Mouse (Mus musculus): ENCODE data around the gene Dctd. TPM values are rescaled to one million over a fixed set of nuclear protein-coding genes. Genes with fewer than 3 reads are reported as not detected.

Gene Dctd
- polyA plus RNA-seq, 1 experiment = not detected

DNA sequence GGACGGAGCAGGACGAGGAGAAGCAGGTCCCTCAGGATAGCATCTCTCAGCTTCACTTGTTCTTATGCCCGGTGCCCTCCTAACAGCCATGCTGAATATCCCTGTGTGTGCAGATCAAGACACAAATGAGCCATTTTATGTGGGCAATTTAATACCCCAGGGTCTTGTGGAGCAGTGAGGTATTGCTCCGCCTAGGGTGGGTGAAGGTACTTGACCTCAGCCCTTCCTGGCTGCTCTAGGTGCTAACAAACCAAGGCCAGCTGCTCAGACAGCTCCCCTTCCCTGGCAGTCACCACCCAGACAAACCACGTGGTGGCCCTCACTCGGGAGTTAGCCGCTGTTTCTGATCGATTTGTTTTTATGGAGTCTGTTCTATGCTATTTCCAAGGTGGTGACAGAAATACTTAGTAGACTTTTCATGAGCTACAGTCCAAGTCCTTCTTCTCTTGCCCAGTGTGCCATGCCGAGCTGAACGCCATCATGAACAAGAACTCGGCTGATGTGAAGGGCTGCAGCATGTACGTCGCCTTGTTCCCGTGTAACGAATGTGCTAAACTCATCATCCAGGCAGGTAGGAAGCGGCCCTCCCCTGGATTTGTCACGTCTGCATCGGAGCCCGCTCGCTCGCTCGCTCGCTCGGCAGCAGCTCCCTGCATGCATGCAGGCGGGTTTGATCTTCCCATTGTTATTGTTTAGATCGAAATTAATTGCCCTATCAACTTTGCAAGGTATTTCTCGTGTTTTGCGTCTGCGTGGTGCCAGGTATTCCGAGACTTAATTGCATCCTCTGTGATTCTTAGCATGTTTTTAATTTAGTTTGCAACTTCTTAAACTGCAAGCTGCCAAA lies 38.1 kb downstream of the Dctd start:
- no peak for TF ChIP-seq POLR2A (IDR thresholded peaks at IDR 0.05; ENCODE audit: insufficient read depth, low read depth, low read length)
- no peak for TF ChIP-seq CTCF (IDR thresholded peaks at IDR 0.05; ENCODE audit: insufficient read depth, low read depth, low read length)
- whole genome bisulfite sequencing = 81% methylated on average over 30 of the region's 30 CpGs
- no peak overlapping the region for H3K4me3 ChIP-seq (ENCODE audit: insufficient read depth, low read depth, low read length)

DNA sequence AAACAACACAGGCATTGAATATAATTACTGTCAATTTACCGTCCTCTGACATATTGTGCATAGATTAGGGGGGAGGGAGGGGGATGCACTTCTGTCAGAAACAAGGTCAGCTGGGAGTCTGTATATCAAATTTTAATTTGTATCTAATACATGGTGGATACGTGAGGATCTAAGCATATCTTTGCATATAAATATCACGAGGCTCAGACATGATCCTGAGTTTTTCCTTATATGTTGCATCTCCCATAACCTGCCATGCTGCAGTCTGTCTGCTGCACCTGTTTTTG lies 38.7 kb downstream of the Dctd start:
- Histone ChIP-seq H3K4me1 (ENCODE audit: control insufficient read depth, insufficient read depth, low read length) (no peaks in the 10 kb centered on the region), H3K4me3 (ENCODE audit: insufficient read depth, low read depth, low read length) (no peak overlapping the region), H3K27ac (ENCODE audit: insufficient read depth, low read depth, low read length) (no peak overlapping the region)
- TF ChIP-seq CTCF (IDR thresholded peaks at IDR 0.05; ENCODE audit: insufficient read depth, low read depth, low read length) (no peak), POLR2A (IDR thresholded peaks at IDR 0.05; ENCODE audit: insufficient read depth, low read depth, low read length) (no peak)
- 75% methylated on average over 3 of the region's 3 CpGs for WGBS

More for the DNA sequence above, 38.1 kb downstream of the Dctd start:
- no peaks in the 10 kb centered on the region for H3K4me1 ChIP-seq (ENCODE audit: control insufficient read depth, insufficient read depth, low read length)
- H3K27ac ChIP-seq (ENCODE audit: insufficient read depth, low read depth, low read length) = no peak overlapping the region

DNA sequence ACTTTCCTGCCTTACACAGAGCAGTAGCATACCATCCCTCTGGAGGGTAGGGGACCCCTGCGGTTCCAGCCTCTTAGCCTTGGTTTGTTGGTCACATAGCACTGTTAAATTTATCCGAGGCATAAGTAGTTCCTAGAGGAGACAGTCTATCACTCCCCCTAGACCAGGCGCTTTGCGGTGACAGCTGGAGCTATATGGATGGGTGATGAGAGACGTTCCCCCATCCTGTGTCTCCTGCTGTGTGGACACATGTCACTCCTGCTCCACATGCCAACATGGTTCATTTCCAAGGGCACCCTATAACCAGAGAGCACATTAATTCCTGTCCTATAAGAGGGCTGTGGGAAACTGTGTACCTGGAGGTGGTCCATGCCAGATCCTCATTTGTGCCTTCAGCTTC lies 42.1 kb downstream of the Dctd start:
- TF ChIP-seq CTCF (IDR thresholded peaks at IDR 0.05; ENCODE audit: insufficient read depth, low read depth, low read length) = no peak
- TF ChIP-seq POLR2A (IDR thresholded peaks at IDR 0.05; ENCODE audit: insufficient read depth, low read depth, low read length) = no peak
- Histone ChIP-seq H3K4me3 (ENCODE audit: insufficient read depth, low read depth, low read length) (no peak overlapping the region), H3K27ac (ENCODE audit: insufficient read depth, low read depth, low read length) (no peak overlapping the region), H3K4me1 (ENCODE audit: control insufficient read depth, insufficient read depth, low read length) (no peaks in the 10 kb centered on the region)
- 89% methylated on average over 5 of the region's 5 CpGs for WGBS

DNA sequence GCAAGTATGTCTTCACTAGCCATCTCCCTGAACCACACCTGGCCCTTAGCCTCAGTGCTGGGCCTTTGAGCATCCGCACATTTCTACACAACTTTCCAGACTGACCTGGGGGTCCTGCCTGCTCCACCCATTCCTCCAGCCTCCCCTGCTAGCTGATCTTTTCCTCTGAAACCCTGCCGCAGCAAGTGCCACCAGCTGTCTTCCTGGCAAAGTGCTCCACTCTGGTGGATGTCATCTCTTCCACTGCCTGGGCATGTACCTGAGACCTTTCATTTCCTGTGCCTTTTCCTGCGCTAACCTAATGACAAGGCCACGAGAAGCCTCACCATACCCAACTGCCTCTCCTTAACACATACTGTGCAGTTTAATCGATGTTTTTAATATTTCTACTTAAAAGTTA lies 46.9 kb downstream of the Dctd start:
- no peak overlapping the region for H3K4me3 ChIP-seq (ENCODE audit: insufficient read depth, low read depth, low read length)
- TF ChIP-seq CTCF (IDR thresholded peaks at IDR 0.05; ENCODE audit: insufficient read depth, low read depth, low read length) (no peak), POLR2A (IDR thresholded peaks at IDR 0.05; ENCODE audit: insufficient read depth, low read depth, low read length) (no peak)
- H3K4me1 ChIP-seq (ENCODE audit: control insufficient read depth, insufficient read depth, low read length) = no peaks in the 10 kb centered on the region
- 78% methylated on average over 5 of the region's 5 CpGs for WGBS
- H3K27ac ChIP-seq (ENCODE audit: insufficient read depth, low read depth, low read length) = no peak overlapping the region

DNA sequence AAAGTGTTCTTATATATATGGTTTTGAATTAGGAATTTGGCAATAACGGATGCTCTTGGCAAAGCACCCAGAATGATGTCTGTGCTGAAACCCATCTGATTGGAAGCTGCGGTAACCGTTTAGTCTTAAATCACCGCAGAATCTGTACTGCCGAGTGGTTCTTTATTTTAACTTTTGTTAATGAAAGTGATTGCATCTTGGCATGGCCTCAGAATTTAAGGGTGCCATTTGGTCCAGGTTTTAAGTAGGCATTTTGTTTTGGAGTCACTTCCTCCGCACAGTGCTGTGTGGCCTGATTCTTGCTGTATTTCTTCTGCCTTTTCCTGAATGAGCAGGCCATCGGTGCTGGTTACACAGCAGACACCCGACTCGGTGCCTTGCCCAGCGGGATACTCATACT lies 47.6 kb downstream of the Dctd start:
- WGBS = 76% methylated on average over 10 of the region's 10 CpGs
- Histone ChIP-seq H3K4me1 (ENCODE audit: control insufficient read depth, insufficient read depth, low read length) (no peaks in the 10 kb centered on the region), H3K27ac (ENCODE audit: insufficient read depth, low read depth, low read length) (no peak overlapping the region), H3K4me3 (ENCODE audit: insufficient read depth, low read depth, low read length) (no peak overlapping the region)
- no peak for TF ChIP-seq POLR2A (IDR thresholded peaks at IDR 0.05; ENCODE audit: insufficient read depth, low read depth, low read length)
- TF ChIP-seq CTCF (IDR thresholded peaks at IDR 0.05; ENCODE audit: insufficient read depth, low read depth, low read length) = no peak

DNA sequence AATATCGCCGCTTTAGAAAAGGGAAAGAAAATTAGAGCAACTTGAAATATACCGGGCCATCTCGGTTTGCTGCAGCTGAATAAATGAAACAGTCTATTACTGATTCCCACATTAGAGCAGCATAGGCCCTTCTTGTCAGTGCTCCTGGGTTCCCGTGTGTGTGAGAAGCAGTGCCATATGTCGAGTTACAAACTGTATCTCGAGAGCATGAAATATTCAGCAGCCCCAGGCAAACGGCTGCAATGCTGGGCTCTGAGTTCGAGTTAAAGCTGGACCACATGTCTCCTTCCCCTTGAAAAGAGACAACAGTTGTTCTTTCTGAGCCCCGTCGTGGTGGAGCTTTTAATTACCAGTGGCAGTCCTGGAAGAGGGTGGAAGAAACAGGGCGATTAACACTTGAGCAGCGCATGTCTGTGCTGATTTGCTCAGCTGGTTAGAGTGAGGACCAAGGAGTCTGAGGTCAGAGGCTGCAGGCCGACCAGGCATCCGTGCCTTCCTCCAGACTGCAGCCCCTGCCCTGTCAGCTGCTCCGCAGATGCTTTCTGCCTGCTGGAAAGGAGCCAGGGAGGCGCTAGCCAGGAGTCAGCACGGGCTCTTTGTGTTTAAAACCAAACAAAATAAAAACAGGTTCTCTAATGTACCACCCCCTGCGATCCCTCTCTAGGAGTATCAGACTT lies 53.3 kb downstream of the Dctd start:
- 28% methylated on average over 19 of the region's 19 CpGs for WGBS
- Histone ChIP-seq H3K27ac (ENCODE audit: insufficient read depth, low read depth, low read length) (no peak overlapping the region), H3K4me1 (ENCODE audit: control insufficient read depth, insufficient read depth, low read length) (peaks cover 11% of the 10 kb centered on the region), H3K4me3 (ENCODE audit: insufficient read depth, low read depth, low read length) (no peak overlapping the region)
- TF ChIP-seq POLR2A (IDR thresholded peaks at IDR 0.05; ENCODE audit: insufficient read depth, low read depth, low read length) = no peak
- TF ChIP-seq CTCF (IDR thresholded peaks at IDR 0.05; ENCODE audit: insufficient read depth, low read depth, low read length) = no peak

DNA sequence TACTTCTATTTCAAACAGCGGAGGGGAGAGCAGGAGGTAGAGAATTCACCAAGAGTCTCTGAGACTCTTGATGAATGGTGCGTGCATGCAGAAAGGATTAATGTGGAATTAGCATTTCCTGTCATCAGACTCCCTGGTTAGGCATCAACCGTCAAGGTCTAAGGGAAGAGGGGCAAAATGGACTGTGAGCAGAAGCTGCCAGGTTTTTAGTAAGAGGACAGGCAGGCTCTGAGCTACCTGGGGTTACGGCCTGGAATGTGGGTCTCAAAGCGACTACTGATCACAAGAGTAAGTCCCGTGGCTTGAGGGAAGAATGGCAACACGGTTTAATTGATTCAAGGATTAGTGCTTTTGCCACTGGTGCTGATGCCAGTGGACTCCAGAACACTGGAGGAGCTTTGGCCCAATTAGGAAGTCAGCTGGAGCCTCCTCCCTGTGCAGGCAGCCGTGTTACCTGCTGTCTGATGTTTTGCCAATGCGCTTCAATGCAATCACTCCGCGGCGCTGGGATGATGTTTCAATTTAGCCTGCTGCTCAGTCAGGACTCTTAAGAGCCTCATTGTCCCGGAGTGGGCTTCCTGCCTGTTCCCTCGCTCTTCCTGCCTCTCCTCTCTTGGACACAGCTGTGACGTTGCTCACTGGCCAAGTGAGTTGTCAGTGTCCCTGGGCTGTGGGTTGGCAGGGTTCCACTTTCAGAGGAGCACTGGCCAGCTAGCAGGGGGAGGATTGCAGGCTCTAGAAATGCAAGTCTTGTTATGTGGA lies 54.6 kb downstream of the Dctd start:
- WGBS = 27% methylated on average over 15 of the region's 15 CpGs
- TF ChIP-seq CTCF (IDR thresholded peaks at IDR 0.05; ENCODE audit: insufficient read depth, low read depth, low read length) = no peak
- no peak for TF ChIP-seq POLR2A (IDR thresholded peaks at IDR 0.05; ENCODE audit: insufficient read depth, low read depth, low read length)
- H3K27ac ChIP-seq (ENCODE audit: insufficient read depth, low read depth, low read length) = no peak overlapping the region
- H3K4me3 ChIP-seq (ENCODE audit: insufficient read depth, low read depth, low read length) = no peak overlapping the region
- peaks cover 11% of the 10 kb centered on the region for H3K4me1 ChIP-seq (ENCODE audit: control insufficient read depth, insufficient read depth, low read length)

DNA sequence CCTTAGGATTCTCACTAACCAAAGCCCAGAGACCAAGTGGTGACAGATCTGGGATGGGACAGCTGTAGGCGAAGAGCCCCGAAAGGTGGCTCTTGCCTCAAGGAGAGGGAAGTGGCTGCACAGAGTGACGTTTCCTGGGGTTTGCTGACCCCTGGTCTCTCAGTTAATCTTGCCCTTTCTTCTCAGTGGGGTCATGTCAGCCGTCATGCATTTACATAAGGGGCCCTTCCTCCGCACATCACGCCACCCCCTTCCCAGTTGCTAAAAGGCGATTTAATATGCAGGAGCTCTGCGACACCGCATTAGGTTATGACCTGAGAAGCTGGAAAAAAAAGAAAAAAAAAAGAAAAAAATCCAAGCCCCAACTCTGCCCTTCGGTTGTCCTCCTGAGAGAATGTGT lies 58.8 kb downstream of the Dctd start:
- H3K4me1 ChIP-seq (ENCODE audit: control insufficient read depth, insufficient read depth, low read length) = peaks cover 6% of the 10 kb centered on the region
- WGBS = 88% methylated on average over 10 of the region's 10 CpGs

More for the DNA sequence above, 58.8 kb downstream of the Dctd start:
- no peak overlapping the region for H3K4me3 ChIP-seq (ENCODE audit: insufficient read depth, low read depth, low read length)
- no peak overlapping the region for H3K27ac ChIP-seq (ENCODE audit: insufficient read depth, low read depth, low read length)
- TF ChIP-seq CTCF (IDR thresholded peaks at IDR 0.05; ENCODE audit: insufficient read depth, low read depth, low read length) (no peak), POLR2A (IDR thresholded peaks at IDR 0.05; ENCODE audit: insufficient read depth, low read depth, low read length) (no peak)

Measured in olfactory bulb, adult 2 months (tissue).